In genomic region chr11:79711766-79712369, GRCm38 (mm10) we compare ENCODE assay signal across 8 mouse cellular contexts.
DNase-seq lines count a peak whose midpoint lies in the region; ATAC-seq and TF ChIP-seq lines count a peak whose summit lies in the region.

No protein-coding gene starts in this region.

- peak overlapping the region; percentile 95 for H3K4me3 ChIP-seq in gastrocnemius, adult 2 months
- H3K4me3 ChIP-seq in intestine, embryonic 16.5 days (ENCODE audit: low read length): peak overlapping the region; percentile 76
- peak overlapping the region; percentile 79 for H3K4me3 ChIP-seq in midbrain, embryonic 10.5 days

- TF ChIP-seq CTCF in gastrocnemius, adult 2 months (IDR thresholded peaks at IDR 0.05): no peak

- intact Hi-C loops in gastrocnemius, adult 2 months (cut with DNase I): loop anchor here (2.0 to 5.0 kb wide), 2 partner anchors 81 to 250 kb away; partner anchors contain the start of gene Utp6

- peak; percentile 57 to 80 for DNase-seq in adrenal gland, adult (ENCODE audit: inconsistent age in 2 of 2, low spot score in 1 of 2)
- no peak for DNase-seq in adrenal gland, postnatal 4 days (ENCODE audit: low spot score in 2 of 2)
- DNase-seq in adipocyte (ENCODE audit: low spot score): peak; percentile 44
- DNase-seq in gastrocnemius, adult 2 months: peak; percentile 80
- DNase-seq in midbrain, embryonic 10.5 days (ENCODE audit: low spot score): peak; percentile 47
- no peak for DNase-seq in thymus, postnatal 10 days (ENCODE audit: low spot score in 2 of 2)
- DNase-seq in thymus, adult 18-20 months: no peak

- H3K4me2 ChIP-seq in intestine, embryonic 16.5 days (ENCODE audit: low read depth, low read length): peak overlapping the region; percentile 99

- H3K9ac ChIP-seq in intestine, embryonic 16.5 days (ENCODE audit: low read depth, low read length): peak overlapping the region; percentile 89

- no peaks in the 10 kb centered on the region for H3K36me3 ChIP-seq in intestine, embryonic 16.5 days (ENCODE audit: control insufficient read depth, insufficient read depth, low read length)
- H3K36me3 ChIP-seq in midbrain, embryonic 10.5 days: no peaks in the 10 kb centered on the region

- peak overlapping the region; percentile 95 for H3K27ac ChIP-seq in gastrocnemius, adult 2 months
- H3K27ac ChIP-seq in intestine, embryonic 16.5 days (ENCODE audit: low read length): no peak overlapping the region
- peak overlapping the region; percentile 84 for H3K27ac ChIP-seq in midbrain, embryonic 10.5 days (replicated peaks)

- H3K4me1 ChIP-seq in intestine, embryonic 16.5 days (ENCODE audit: control insufficient read depth, insufficient read depth, low read length): peaks cover 33% of the 10 kb centered on the region
- peaks cover 60% of the 10 kb centered on the region for H3K4me1 ChIP-seq in midbrain, embryonic 10.5 days

- H3K9me3 ChIP-seq in intestine, embryonic 16.5 days (ENCODE audit: control insufficient read depth, low read length): no peaks in the 10 kb centered on the region
- H3K9me3 ChIP-seq in midbrain, embryonic 10.5 days (replicated peaks): no peaks in the 10 kb centered on the region

- no peak for ATAC-seq in intestine, embryonic 16.5 days

- 2% methylated on average over 46 of the region's 46 CpGs for WGBS in intestine, embryonic 16.5 days
- WGBS in midbrain, embryonic 10.5 days: 2% methylated on average over 46 of the region's 46 CpGs

- H3K27me3 ChIP-seq in intestine, embryonic 16.5 days (replicated peaks; ENCODE audit: control insufficient read depth, insufficient read depth, low read length): no peaks in the 10 kb centered on the region; the same call in 1 of the 2 replicates
- H3K27me3 ChIP-seq in midbrain, embryonic 10.5 days (ENCODE audit: low read depth, poor library complexity, severe bottlenecking): peaks cover 61% of the 10 kb centered on the region

Comparison
In these comparisons a context has a peak if more than half of its experiments do, and no peak if none do; other contexts are left out.
1. DNase-seq: peak in adrenal gland, adult (2 of 2), adipocyte (single experiment), gastrocnemius, adult 2 months (single experiment) and midbrain, embryonic 10.5 days (single experiment); none in adrenal gland, postnatal 4 days (0 of 2), thymus, postnatal 10 days (0 of 2) and thymus, adult 18-20 months (0 of 2).
2. Peak in every context shown above with its lines, with median percentiles within 50 percentile points of each other: H3K4me3 ChIP-seq.